Mouse (Mus musculus): ENCODE data around the gene Smim20. TPM values are rescaled to one million over a fixed set of nuclear protein-coding genes. Genes with fewer than 3 reads are reported as not detected.

The Smim20 gene
- polyA plus RNA-seq, 1 experiment from 2014 or later, result 57.7 TPM

GRCm38 (mm10) chr5:53294627-53295026 is 27.7 kb downstream of the Smim20 start:
- DNase-seq (ENCODE audit: low spot score), result no peak
- WGBS, result 84% methylated on average over 5 of the region's 5 CpGs
- Histone ChIP-seq H3K4me3 (no peak overlapping the region), H3K36me3 (replicated peaks) (no peaks in the 10 kb centered on the region), H3K9me3 (no peaks in the 10 kb centered on the region), H3K4me1 (peaks cover 1% of the 10 kb centered on the region), H3K27ac (replicated peaks) (no peak overlapping the region), H3K27me3 (replicated peaks; ENCODE audit: low read depth, poor library complexity, severe bottlenecking) (no peaks in the 10 kb centered on the region)

GRCm38 (mm10) chr5:53296961-53297360 is 30.1 kb downstream of the Smim20 start:
- Histone ChIP-seq H3K27ac (replicated peaks) (no peak overlapping the region), H3K27me3 (replicated peaks; ENCODE audit: low read depth, poor library complexity, severe bottlenecking) (no peaks in the 10 kb centered on the region), H3K9me3 (no peaks in the 10 kb centered on the region), H3K4me3 (no peak overlapping the region), H3K36me3 (replicated peaks) (no peaks in the 10 kb centered on the region), H3K4me1 (no peaks in the 10 kb centered on the region; the same call in 1 of the 2 replicates)
- 85% methylated on average over 4 of the region's 4 CpGs for WGBS
- no peak for DNase-seq (ENCODE audit: low spot score)

DNA sequence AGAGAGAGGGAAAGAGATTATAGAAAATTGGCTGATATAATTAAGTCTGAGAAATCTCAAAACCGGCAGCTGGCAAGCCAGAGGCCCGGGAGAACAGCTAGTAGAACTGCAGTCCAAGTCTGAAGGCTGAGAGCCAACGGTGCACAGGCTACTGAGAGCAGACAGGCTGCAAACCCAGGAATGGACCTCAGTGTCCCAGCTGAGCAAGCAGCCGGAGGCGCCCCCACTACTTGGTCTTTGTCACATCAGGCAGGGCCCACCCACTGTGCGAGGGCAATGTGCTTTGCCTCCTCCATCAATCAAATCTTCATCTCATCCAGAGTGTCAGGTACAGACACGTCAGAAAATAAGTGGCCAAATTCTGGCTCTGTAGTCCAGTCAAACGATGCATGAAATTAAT is 34.6 kb downstream of the Smim20 start:
- Histone ChIP-seq H3K4me3 (no peak overlapping the region), H3K9me3 (no peaks in the 10 kb centered on the region), H3K27me3 (replicated peaks; ENCODE audit: low read depth, poor library complexity, severe bottlenecking) (no peaks in the 10 kb centered on the region), H3K36me3 (replicated peaks) (no peaks in the 10 kb centered on the region), H3K27ac (replicated peaks) (no peak overlapping the region), H3K4me1 (no peaks in the 10 kb centered on the region)
- WGBS, result 72% methylated on average over 8 of the region's 8 CpGs
- DNase-seq (ENCODE audit: low spot score), result no peak

DNA sequence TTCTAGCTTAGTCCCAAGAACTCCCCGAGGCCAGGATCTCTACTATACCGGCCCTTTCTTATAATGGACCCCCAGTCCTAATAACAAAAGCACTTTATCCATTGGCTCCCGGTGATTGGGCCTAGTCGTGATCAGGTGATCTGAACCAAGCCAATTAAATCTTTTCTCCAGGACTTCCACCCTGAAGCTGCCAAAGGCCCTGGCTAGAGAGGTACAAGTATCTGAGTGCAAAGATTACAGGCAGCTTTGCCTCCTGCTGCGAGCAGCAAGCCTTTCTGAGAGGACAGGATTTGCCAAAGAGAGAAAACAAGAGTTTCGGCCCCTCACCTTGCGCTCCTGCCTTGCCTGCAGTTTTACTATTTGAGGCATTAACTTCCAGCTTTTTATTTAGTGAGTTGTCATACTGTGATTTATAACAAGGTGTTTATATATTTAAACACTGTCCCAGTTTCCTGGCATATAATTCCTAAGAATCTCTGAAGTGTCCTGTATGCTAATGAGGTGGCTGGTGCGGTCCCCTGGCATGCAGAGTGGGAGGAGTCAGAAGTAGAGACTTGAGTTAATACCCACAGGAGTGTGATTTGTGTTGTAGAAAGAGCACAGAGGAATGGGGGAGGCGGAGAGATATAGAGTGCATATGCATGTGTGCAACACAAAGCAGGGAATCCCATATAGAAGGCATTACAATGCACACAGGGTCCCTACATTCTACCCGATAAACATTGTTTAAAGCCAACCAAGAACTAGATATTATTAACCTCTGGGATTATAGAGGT is 36.2 kb downstream of the Smim20 start:
- Histone ChIP-seq H3K27ac (replicated peaks) (no peak overlapping the region), H3K9me3 (no peaks in the 10 kb centered on the region), H3K27me3 (replicated peaks; ENCODE audit: low read depth, poor library complexity, severe bottlenecking) (no peaks in the 10 kb centered on the region), H3K4me1 (no peaks in the 10 kb centered on the region), H3K4me3 (no peak overlapping the region), H3K36me3 (replicated peaks) (no peaks in the 10 kb centered on the region)
- no peak for DNase-seq (ENCODE audit: low spot score)
- WGBS, result 79% methylated on average over 10 of the region's 10 CpGs

DNA sequence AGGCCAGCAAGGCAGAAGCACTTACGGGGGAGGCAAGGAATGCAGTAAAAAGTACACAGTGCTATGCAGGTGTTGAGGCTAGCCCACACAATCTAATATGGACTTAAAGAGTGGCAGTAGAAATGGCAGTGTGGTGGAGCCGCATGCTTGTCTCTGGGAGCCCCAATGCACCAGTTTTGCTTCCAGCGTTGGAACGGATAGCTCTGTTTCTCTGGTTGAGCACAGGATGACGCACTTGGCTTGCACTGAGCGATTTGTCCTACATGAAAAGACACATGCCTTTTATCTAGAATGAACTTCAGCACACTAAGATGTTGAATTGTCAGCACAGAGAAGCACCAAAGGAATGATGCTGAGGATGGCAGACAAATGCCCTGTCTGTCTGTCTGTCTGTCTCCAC is 37.1 kb downstream of the Smim20 start:
- Histone ChIP-seq H3K36me3 (replicated peaks) (no peaks in the 10 kb centered on the region), H3K9me3 (no peaks in the 10 kb centered on the region), H3K4me3 (no peak overlapping the region), H3K27me3 (replicated peaks; ENCODE audit: low read depth, poor library complexity, severe bottlenecking) (no peaks in the 10 kb centered on the region), H3K27ac (replicated peaks) (no peak overlapping the region), H3K4me1 (no peaks in the 10 kb centered on the region)
- DNase-seq (ENCODE audit: low spot score), result no peak
- WGBS, result 91% methylated on average over 6 of the region's 6 CpGs

- 79% methylated on average over 4 of the region's 4 CpGs for WGBS
Observed at GRCm38 (mm10) chr5:53304936-53305335, 38.1 kb downstream of the Smim20 start.

GRCm38 (mm10) chr5:53306864-53307263 is 40.0 kb downstream of the Smim20 start:
- 92% methylated on average over 3 of the region's 3 CpGs for WGBS
- no peaks in the 10 kb centered on the region for H3K9me3 ChIP-seq

More at GRCm38 (mm10) chr5:53304936-53305335, 38.1 kb downstream of the Smim20 start:
- Histone ChIP-seq H3K27me3 (replicated peaks; ENCODE audit: low read depth, poor library complexity, severe bottlenecking) (no peaks in the 10 kb centered on the region), H3K36me3 (replicated peaks) (no peaks in the 10 kb centered on the region), H3K9me3 (no peaks in the 10 kb centered on the region), H3K4me1 (no peaks in the 10 kb centered on the region), H3K27ac (replicated peaks) (no peak overlapping the region), H3K4me3 (no peak overlapping the region)
- DNase-seq (ENCODE audit: low spot score), result no peak

DNA sequence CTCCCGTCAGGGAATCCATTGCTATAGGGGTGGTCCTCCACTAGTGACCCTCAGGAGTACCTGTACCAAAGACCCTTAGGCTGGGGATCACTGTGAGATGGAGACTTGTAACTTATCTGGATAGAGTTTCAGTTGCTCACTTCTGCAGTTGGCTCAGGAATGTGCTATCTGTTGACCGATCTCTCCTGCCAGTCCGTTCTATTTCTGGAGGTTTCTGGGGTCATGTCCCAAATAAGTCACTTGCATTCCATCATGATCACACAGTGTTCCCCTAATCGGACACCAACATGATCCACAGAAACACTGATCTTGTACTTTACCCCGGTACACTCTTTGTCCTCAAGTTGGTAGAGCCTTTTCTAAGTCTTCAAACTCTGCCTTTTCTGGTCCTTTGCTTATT is 40.6 kb downstream of the Smim20 start:
- H3K9me3 ChIP-seq, result no peaks in the 10 kb centered on the region
- no peak overlapping the region for H3K4me3 ChIP-seq
- H3K36me3 ChIP-seq (replicated peaks), result no peaks in the 10 kb centered on the region
- DNase-seq (ENCODE audit: low spot score), result no peak
- H3K27ac ChIP-seq (replicated peaks), result no peak overlapping the region
- no peaks in the 10 kb centered on the region for H3K4me1 ChIP-seq
- no peaks in the 10 kb centered on the region for H3K27me3 ChIP-seq (replicated peaks; ENCODE audit: low read depth, poor library complexity, severe bottlenecking)
- WGBS, result 86% methylated on average over 5 of the region's 5 CpGs

More at GRCm38 (mm10) chr5:53306864-53307263, 40.0 kb downstream of the Smim20 start:
- Histone ChIP-seq H3K27me3 (replicated peaks; ENCODE audit: low read depth, poor library complexity, severe bottlenecking) (no peaks in the 10 kb centered on the region), H3K4me1 (no peaks in the 10 kb centered on the region), H3K36me3 (replicated peaks) (no peaks in the 10 kb centered on the region), H3K4me3 (no peak overlapping the region), H3K27ac (replicated peaks) (no peak overlapping the region)
- DNase-seq (ENCODE audit: low spot score), result no peak

DNA sequence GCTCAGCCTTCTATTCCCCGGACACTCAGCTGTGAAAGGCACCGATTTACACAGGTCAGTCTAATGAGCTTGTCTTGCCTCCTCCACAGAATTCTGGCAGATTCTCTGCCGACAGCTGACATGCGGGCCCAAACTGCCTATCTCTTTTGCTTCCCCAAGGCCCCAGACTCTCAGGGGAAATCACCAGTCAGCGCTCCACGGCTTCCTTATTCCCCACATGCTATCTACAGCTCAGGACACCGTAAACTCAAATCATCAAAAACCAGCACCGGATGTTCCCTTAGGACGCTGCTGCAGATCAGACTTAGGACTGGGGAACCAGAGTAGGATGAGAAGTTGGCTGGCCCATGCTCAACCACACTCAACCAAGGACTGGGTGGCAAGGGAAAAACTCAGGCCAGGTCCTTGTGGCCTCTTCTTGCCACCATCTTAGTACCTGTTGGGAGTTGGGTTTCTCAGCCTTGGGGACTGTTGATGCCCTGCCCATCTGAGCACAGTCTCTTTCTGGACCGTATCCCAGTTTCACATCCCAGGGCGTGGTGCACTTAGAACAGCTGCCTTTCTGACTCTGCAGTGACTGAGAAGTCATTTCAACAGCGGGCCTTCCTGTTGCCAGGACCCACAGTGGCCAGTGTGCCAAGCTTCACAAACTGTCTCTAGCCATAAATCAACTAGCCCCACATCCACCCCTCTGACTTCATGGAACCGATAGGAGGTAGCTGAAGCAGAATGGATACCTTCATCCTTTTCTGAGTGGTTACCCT is 47.7 kb downstream of the Smim20 start:
- Histone ChIP-seq H3K9me3 (no peaks in the 10 kb centered on the region), H3K4me1 (peaks cover 7% of the 10 kb centered on the region), H3K36me3 (replicated peaks) (no peaks in the 10 kb centered on the region), H3K27me3 (replicated peaks; ENCODE audit: low read depth, poor library complexity, severe bottlenecking) (0 out of 2 replicates have a peak, but pooled peaks cover 2% of the 10 kb centered on the region), H3K4me3 (no peak overlapping the region), H3K27ac (replicated peaks) (no peak overlapping the region)
- 92% methylated on average over 13 of the region's 13 CpGs for WGBS
- no peak for DNase-seq (ENCODE audit: low spot score)

- no peak overlapping the region for H3K4me3 ChIP-seq
- H3K4me1 ChIP-seq, result peaks cover 20% of the 10 kb centered on the region
- H3K27me3 ChIP-seq (replicated peaks; ENCODE audit: low read depth, poor library complexity, severe bottlenecking), result 0 out of 2 replicates have a peak, but pooled peaks cover 5% of the 10 kb centered on the region
- DNase-seq (ENCODE audit: low spot score), result no peak
- H3K27ac ChIP-seq (replicated peaks), result no peak overlapping the region
- no peaks in the 10 kb centered on the region for H3K9me3 ChIP-seq
- WGBS, result 70% methylated on average over 2 of the region's 2 CpGs
- no peaks in the 10 kb centered on the region for H3K36me3 ChIP-seq (replicated peaks)
Observed at GRCm38 (mm10) chr5:53315829-53316228, 48.9 kb downstream of the Smim20 start.

GRCm38 (mm10) chr5:53317396-53317795 is 50.5 kb downstream of the Smim20 start:
- H3K4me1 ChIP-seq, result peaks cover 21% of the 10 kb centered on the region
- no peak overlapping the region for H3K4me3 ChIP-seq
- no peaks in the 10 kb centered on the region for H3K36me3 ChIP-seq (replicated peaks)
- WGBS, result 84% methylated on average over 3 of the region's 3 CpGs
- H3K27me3 ChIP-seq (replicated peaks; ENCODE audit: low read depth, poor library complexity, severe bottlenecking), result 0 out of 2 replicates have a peak, but pooled peaks cover 5% of the 10 kb centered on the region
- H3K27ac ChIP-seq (replicated peaks), result no peak overlapping the region
- no peaks in the 10 kb centered on the region for H3K9me3 ChIP-seq
- no peak for DNase-seq (ENCODE audit: low spot score)

- H3K36me3 ChIP-seq (replicated peaks), result no peaks in the 10 kb centered on the region
- WGBS, result 85% methylated on average over 7 of the region's 7 CpGs
- H3K27ac ChIP-seq (replicated peaks), result no peak overlapping the region
- DNase-seq (ENCODE audit: low spot score), result no peak
- peaks cover 27% of the 10 kb centered on the region for H3K4me1 ChIP-seq
- no peak overlapping the region for H3K4me3 ChIP-seq
- H3K27me3 ChIP-seq (replicated peaks; ENCODE audit: low read depth, poor library complexity, severe bottlenecking), result 0 out of 2 replicates have a peak, but pooled peaks cover 5% of the 10 kb centered on the region
- H3K9me3 ChIP-seq, result no peaks in the 10 kb centered on the region
Observed at GRCm38 (mm10) chr5:53317885-53318466, 51.1 kb downstream of the Smim20 start.

All from embryonic facial prominence, embryonic 10.5 days (tissue).